Mouse (Mus musculus) neural tube, embryonic 13.5 days (tissue): ENCODE results near the gene Kif21a. TPM values are rescaled to one million over a fixed set of nuclear protein-coding genes. Genes with fewer than 3 reads are reported as not detected.

Experiments used
- ATAC-seq: fragments of 200-750 bp; cut with Nextera tagmentation; 2 replicates; pipeline ENCODE4 v1.8.0; 2017; ENCODE audit warnings: low read depth, mild to moderate bottlenecking, moderate TSS enrichment, moderate library complexity
- H3K27ac ChIP-seq: fragments of 300-500 bp; sonication (generic); replicated peaks from 2 replicates; pipeline ENCODE4 v1.5.1; 2015; ENCODE audit warnings: moderate library complexity, mild to moderate bottlenecking, inconsistent platforms
- H3K27me3 ChIP-seq: fragments of 300-500 bp; sonication (generic); 2 replicates; pipeline ENCODE4 v1.6.1; 2015; ENCODE audit warnings: mild to moderate bottlenecking, inconsistent platforms
- H3K36me3 ChIP-seq: fragments of 300-500 bp; sonication (generic); 2 replicates; pipeline ENCODE4 v1.6.1; 2015; ENCODE audit warnings: mild to moderate bottlenecking, inconsistent platforms
- H3K4me1 ChIP-seq: fragments of 300-500 bp; sonication (generic); replicated peaks from 2 replicates; pipeline ENCODE4 v1.6.1; 2015; ENCODE audit warnings: inconsistent platforms
- H3K4me2 ChIP-seq: fragments of 300-500 bp; sonication (generic); 2 replicates; pipeline ENCODE4 v1.6.1; 2015; ENCODE audit warnings: inconsistent platforms, mild to moderate bottlenecking, moderate library complexity
- H3K4me3 ChIP-seq: fragments of 300-500 bp; sonication (generic); 2 replicates; pipeline ENCODE4 v1.5.1; 2015; ENCODE audit warnings: mild to moderate bottlenecking, inconsistent platforms
- H3K9ac ChIP-seq: fragments of 300-500 bp; sonication (generic); 2 replicates; pipeline ENCODE4 v1.6.1; 2015; ENCODE audit warnings: moderate library complexity, mild to moderate bottlenecking, inconsistent platforms
- H3K9me3 ChIP-seq: fragments of 300-500 bp; sonication (generic); 2 replicates; pipeline ENCODE4 v1.6.1; 2016; ENCODE audit warnings: inconsistent platforms
- WGBS: fragments of 180-500 bp; shearing (Covaris S2); methylation state at CpG from one replicate; pipeline ENCODE4 v1.1.7; 2015; 5-methylcytosine and 5-hydroxymethylcytosine counted together
- polyA plus RNA-seq: library from polyadenylated mRNA; unstranded; fragments of >200 nt; fragmentation: Nextera tagmentation; extraction: Ambion mirVana; gene quantifications from 2 replicates; pipeline ENCODE4 v1.2.1, GENCODE M21; 2015

Kif21a gene
- polyA plus RNA-seq, 1 experiment from 2014 or later, result 42.0 TPM

DNA sequence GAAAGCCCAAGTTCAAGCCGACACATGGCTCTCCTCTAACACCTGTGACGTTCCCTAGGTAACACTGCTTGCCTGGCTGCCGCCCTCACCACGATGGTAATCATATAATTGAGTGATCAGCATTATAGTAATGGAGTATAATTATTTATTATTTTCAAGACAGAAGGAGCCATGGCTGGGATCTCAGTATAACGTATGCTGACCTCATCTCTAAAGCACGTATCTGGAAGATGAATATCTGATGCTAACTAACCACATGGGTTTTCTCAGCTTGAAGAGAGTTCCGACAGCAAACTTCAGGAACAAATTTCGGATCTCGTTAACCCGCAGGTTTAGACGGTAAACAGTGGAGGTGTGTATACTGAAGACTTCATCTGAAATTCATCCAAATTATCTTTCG is 33.4 kb downstream of the Kif21a start:
- no peaks in the 10 kb centered on the region for H3K36me3 ChIP-seq
- no peak overlapping the region for H3K4me3 ChIP-seq
- ATAC-seq, result no peak
- no peaks in the 10 kb centered on the region for H3K9me3 ChIP-seq
- WGBS, result 63% methylated on average over 12 of the region's 12 CpGs
- 0 out of 2 replicates have a peak overlapping the region, but pooled peaks have one; percentile 53 for H3K4me2 ChIP-seq
- 0 out of 2 replicates have a peak overlapping the region, but pooled peaks have one; percentile 95 for H3K27ac ChIP-seq
- no peak overlapping the region for H3K9ac ChIP-seq
- H3K4me1 ChIP-seq, result peaks cover 57% of the 10 kb centered on the region
- no peaks in the 10 kb centered on the region for H3K27me3 ChIP-seq

DNA sequence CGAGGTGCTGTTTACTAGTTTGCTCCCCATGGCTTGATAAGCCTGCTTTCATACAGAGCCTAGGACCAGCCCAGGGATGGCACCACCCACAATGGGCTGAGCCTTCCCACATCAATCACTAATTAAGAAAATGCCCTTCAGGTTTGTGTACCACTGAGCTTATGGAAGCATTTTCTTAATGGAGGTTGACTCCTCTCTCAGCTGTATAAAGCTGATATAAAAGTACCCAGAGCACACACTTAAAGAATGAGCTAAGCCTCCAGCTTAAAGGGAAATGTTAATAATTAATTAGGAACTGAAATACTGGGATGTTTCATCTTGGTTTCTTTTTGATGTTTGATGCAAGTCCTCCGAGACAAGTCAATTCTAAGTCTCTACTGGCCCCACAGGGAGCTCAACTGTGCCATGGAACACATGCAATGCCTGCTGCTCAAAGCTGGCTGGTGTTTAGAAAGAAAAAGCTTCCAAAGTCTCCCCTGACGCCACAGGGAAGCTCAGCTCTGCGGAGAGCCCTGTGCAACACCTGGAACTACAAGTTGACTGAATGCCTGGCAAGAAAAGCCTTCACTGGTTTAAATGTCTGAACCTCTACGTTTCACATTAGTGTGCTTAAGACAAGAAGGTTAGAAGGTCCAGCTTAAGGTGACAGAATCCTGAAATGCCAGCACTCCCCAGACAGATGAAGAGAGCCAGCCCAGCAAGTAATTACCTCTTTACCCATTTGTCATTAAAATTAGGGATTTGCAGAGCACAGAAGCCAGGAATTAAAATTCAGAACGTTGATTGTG is 36.8 kb downstream of the Kif21a start:
- no peak overlapping the region for H3K4me2 ChIP-seq
- H3K36me3 ChIP-seq, result no peaks in the 10 kb centered on the region
- no peaks in the 10 kb centered on the region for H3K27me3 ChIP-seq
- WGBS, result 21% methylated on average over 6 of the region's 6 CpGs
- no peak overlapping the region for H3K4me3 ChIP-seq
- H3K4me1 ChIP-seq, result peaks cover 68% of the 10 kb centered on the region
- ATAC-seq, result no peak
- no peak overlapping the region for H3K9ac ChIP-seq
- no peaks in the 10 kb centered on the region for H3K9me3 ChIP-seq
- H3K27ac ChIP-seq, result peak overlapping the region; percentile 73

- Histone ChIP-seq H3K27ac (peak overlapping the region; percentile 18; the same call in 1 of the 2 replicates), H3K9ac (no peak overlapping the region), H3K27me3 (no peaks in the 10 kb centered on the region), H3K4me1 (peaks cover 46% of the 10 kb centered on the region), H3K36me3 (no peaks in the 10 kb centered on the region), H3K9me3 (no peaks in the 10 kb centered on the region), H3K4me3 (no peak overlapping the region), H3K4me2 (no peak overlapping the region)
- ATAC-seq, result peak; percentile 22; the same call in 1 of the 2 replicates
- WGBS, result 36% methylated on average over 4 of the region's 4 CpGs
Observed at GRCm38 (mm10) chr15:91010218-91010617, 39.5 kb downstream of the Kif21a start.

- no peak overlapping the region for H3K9ac ChIP-seq
- H3K9me3 ChIP-seq, result no peaks in the 10 kb centered on the region
- H3K36me3 ChIP-seq, result no peaks in the 10 kb centered on the region
- H3K27ac ChIP-seq, result no peak overlapping the region
- H3K4me3 ChIP-seq, result no peak overlapping the region
- no peaks in the 10 kb centered on the region for H3K27me3 ChIP-seq
- 93% methylated on average over 13 of the region's 13 CpGs for WGBS
- ATAC-seq, result 0 out of 2 replicates have a peak, but pooled peaks have one; percentile 32
- H3K4me1 ChIP-seq, result peaks cover 41% of the 10 kb centered on the region
- no peak overlapping the region for H3K4me2 ChIP-seq
Observed at GRCm38 (mm10) chr15:91007123-91007830, 42.5 kb downstream of the Kif21a start.

DNA sequence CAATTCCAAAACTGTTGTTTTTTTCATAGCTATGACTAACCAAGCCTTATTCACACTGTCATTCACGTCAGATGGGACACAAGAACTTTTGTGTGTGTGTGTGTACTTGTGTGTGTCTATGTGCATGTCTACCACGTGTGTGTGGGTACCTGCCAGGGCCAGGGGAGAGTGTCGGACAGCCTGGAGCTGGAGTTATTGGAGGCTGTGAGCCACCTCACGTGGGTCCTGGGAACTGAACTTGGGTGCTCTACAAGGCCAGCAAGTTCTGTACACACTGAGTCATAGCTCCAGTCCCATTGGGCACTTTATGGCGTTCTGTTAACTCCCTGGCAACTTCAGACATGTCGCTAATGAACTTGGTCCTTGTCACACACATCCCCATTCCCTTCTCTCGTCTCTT is 45.0 kb downstream of the Kif21a start:
- ATAC-seq, result no peak
- no peaks in the 10 kb centered on the region for H3K36me3 ChIP-seq
- no peak overlapping the region for H3K4me3 ChIP-seq
- H3K27ac ChIP-seq, result no peak overlapping the region
- H3K4me2 ChIP-seq, result no peak overlapping the region
- peaks cover 33% of the 10 kb centered on the region for H3K4me1 ChIP-seq
- no peaks in the 10 kb centered on the region for H3K9me3 ChIP-seq
- H3K9ac ChIP-seq, result no peak overlapping the region
- no peaks in the 10 kb centered on the region for H3K27me3 ChIP-seq
- 96% methylated on average over 7 of the region's 7 CpGs for WGBS

GRCm38 (mm10) chr15:91001037-91001616 is 48.6 kb downstream of the Kif21a start:
- Histone ChIP-seq H3K36me3 (peaks cover 12% of the 10 kb centered on the region; the same call in 1 of the 2 replicates), H3K9ac (no peak overlapping the region), H3K27ac (no peak overlapping the region), H3K4me3 (no peak overlapping the region), H3K27me3 (no peaks in the 10 kb centered on the region), H3K4me2 (no peak overlapping the region), H3K9me3 (no peaks in the 10 kb centered on the region), H3K4me1 (peaks cover 29% of the 10 kb centered on the region)
- 65% methylated on average over 10 of the region's 10 CpGs for WGBS
- no peak for ATAC-seq

DNA sequence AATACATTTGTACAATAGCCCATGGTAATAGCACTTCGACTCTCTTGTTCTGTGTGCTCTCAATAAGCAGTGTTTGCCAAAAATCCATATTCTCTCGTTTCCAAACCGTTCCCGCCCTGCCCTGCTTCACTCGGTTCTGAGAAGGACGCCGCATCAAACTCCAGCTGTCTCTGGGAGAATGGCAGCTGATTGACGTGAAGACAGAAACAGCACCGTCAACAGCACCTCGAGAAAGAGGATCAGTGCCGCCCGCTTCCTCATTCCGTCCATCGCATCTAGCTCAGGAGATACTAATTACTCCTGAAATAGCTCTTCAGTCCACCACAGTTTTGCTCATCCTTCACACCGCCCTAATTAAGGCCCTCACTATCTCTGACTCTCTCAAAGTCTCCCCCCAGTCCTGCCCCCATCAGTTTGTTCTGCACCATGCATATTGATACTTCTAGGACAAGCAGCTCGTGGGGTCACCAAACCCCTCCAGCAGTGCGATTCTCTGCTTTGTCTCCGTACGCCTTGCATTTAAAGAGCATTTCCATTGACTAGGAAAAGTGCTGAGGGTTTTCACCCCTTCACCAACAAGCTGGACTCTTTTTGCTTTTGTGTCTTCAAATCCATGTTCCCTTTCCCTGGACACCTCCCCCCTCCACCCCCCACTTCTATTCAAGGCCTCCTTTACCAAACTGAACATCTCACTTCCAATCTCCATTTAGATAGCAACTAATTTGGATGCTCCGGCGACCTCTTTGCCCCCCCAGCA is 49.3 kb downstream of the Kif21a start:
- H3K4me2 ChIP-seq, result no peak overlapping the region
- H3K27ac ChIP-seq, result no peak overlapping the region
- H3K4me3 ChIP-seq, result no peak overlapping the region
- peaks cover 17% of the 10 kb centered on the region for H3K36me3 ChIP-seq
- no peak overlapping the region for H3K9ac ChIP-seq
- H3K27me3 ChIP-seq, result no peaks in the 10 kb centered on the region
- no peaks in the 10 kb centered on the region for H3K9me3 ChIP-seq
- H3K4me1 ChIP-seq, result peaks cover 29% of the 10 kb centered on the region
- WGBS, result 76% methylated on average over 21 of the region's 21 CpGs
- ATAC-seq, result no peak

DNA sequence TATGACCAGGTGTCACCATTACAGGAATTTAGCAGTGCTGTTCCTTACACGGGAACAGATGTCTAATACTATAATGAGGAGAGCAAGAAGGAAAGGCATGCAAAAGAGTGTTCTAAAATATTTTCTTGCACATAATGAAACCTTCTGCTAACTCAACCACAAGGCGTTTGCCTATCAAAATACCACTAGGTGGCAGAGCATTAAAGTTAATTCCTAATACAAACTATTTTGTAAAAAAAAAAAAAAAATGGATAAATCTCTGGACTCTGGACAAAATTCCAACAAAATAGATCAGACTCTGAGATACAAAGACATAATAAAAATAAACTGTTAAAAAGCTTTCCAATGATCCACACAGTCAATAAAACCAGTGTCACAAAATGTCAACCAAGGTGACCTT is 56.9 kb downstream of the Kif21a start:
- Histone ChIP-seq H3K36me3 (peaks cover 63% of the 10 kb centered on the region), H3K4me3 (no peak overlapping the region), H3K27me3 (no peaks in the 10 kb centered on the region), H3K4me2 (no peak overlapping the region), H3K4me1 (0 out of 2 replicates have a peak, but pooled peaks cover 3% of the 10 kb centered on the region), H3K27ac (no peak overlapping the region), H3K9me3 (no peaks in the 10 kb centered on the region), H3K9ac (no peak overlapping the region)
- no peak for ATAC-seq
- 83% methylated on average over 2 of the region's 2 CpGs for WGBS

- Histone ChIP-seq H3K36me3 (peaks cover 62% of the 10 kb centered on the region), H3K4me1 (no peaks in the 10 kb centered on the region)
Observed at GRCm38 (mm10) chr15:90992388-90992787, 57.4 kb downstream of the Kif21a start.

DNA sequence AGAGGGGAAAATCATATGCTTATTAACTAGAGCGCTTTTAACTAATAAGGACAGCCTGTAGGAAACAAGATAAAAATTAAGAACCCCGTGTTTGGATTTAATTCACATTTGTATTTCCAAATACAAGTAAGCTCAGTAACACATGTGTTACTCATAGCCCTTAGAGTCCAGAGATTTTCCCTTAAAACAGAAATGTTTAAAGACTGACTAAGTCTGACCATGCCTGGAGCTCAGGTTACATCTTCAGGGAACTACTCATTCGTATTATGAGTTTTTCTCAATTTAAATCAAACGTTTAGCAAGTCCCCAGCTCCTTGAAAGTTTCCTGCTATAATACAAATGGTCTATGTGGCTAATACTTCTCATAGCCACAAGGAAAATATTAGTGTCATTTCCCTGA is 57.9 kb downstream of the Kif21a start:
- H3K36me3 ChIP-seq, result peaks cover 63% of the 10 kb centered on the region
- H3K4me3 ChIP-seq, result no peak overlapping the region
- H3K9ac ChIP-seq, result no peak overlapping the region
- no peak for ATAC-seq
- no peaks in the 10 kb centered on the region for H3K9me3 ChIP-seq
- no peak overlapping the region for H3K4me2 ChIP-seq
- no peaks in the 10 kb centered on the region for H3K4me1 ChIP-seq
- no peaks in the 10 kb centered on the region for H3K27me3 ChIP-seq
- H3K27ac ChIP-seq, result no peak overlapping the region
- WGBS, result 90% methylated on average over 4 of the region's 4 CpGs

More at GRCm38 (mm10) chr15:90992388-90992787, 57.4 kb downstream of the Kif21a start:
- no peaks in the 10 kb centered on the region for H3K27me3 ChIP-seq
- H3K9ac ChIP-seq, result no peak overlapping the region
- 91% methylated on average over 14 of the region's 14 CpGs for WGBS
- H3K4me2 ChIP-seq, result no peak overlapping the region
- no peak for ATAC-seq
- H3K4me3 ChIP-seq, result no peak overlapping the region
- H3K9me3 ChIP-seq, result no peaks in the 10 kb centered on the region
- H3K27ac ChIP-seq, result no peak overlapping the region

DNA sequence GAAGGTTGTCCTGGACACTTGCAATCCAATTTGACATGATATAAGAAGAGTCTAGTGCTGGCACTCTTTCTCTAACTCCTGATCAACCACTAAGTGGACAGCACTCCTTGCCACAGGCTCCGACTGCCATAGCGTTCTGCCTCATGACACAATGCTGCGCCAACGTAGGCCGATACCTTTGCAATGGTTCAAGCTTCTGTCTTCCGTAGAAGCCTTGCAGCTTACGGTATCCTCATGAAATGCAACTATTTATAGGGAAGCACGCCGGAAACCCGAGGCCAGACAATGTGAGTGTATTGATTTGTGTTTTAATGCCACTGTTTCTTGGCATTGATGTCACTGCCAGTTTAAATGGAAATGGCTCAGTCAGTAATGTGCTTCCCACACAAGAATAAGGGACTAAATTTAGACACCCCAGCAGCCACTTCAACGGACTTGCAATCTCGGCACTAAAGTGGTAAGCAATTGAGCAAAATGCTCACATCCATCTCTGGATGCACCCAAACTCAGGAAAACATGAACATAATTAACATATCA is 62.0 kb downstream of the Kif21a start:
- Histone ChIP-seq H3K9me3 (no peaks in the 10 kb centered on the region), H3K4me2 (no peak overlapping the region), H3K36me3 (peaks cover 60% of the 10 kb centered on the region)

More for the DNA sequence above, 62.0 kb downstream of the Kif21a start:
- no peak for ATAC-seq
- no peak overlapping the region for H3K27ac ChIP-seq
- no peaks in the 10 kb centered on the region for H3K27me3 ChIP-seq
- no peak overlapping the region for H3K9ac ChIP-seq
- WGBS, result 87% methylated on average over 12 of the region's 12 CpGs
- H3K4me3 ChIP-seq, result no peak overlapping the region
- no peaks in the 10 kb centered on the region for H3K4me1 ChIP-seq
